Mouse (Mus musculus) cerebellum, adult 9-11 months (tissue): ENCODE data around the gene Mapk11.

Experiments
- DNase-seq: peaks from one replicate; pipeline ENCODE4 v3.0.0; 2022

The Mapk11 gene

GRCm38 (mm10) chr15:89173024-89173905 lies 23.8 kb upstream of the Mapk11 start:
- peak; percentile 75 for DNase-seq

GRCm38 (mm10) chr15:89172276-89172935 lies 23.0 kb upstream of the Mapk11 start:
- DNase-seq = peak; percentile 63

GRCm38 (mm10) chr15:89171526-89172051 lies 22.2 kb upstream of the Mapk11 start:
- peak; percentile 55 for DNase-seq

GRCm38 (mm10) chr15:89170102-89170501 lies 20.7 kb upstream of the Mapk11 start:
- DNase-seq = peak; percentile 69

- peak; percentile 92 for DNase-seq
These were observed 20.0 kb upstream of the Mapk11 start for GRCm38 (mm10) chr15:89169431-89169830.

GRCm38 (mm10) chr15:89168922-89169321 lies 19.5 kb upstream of the Mapk11 start:
- peak; percentile 73 for DNase-seq

GRCm38 (mm10) chr15:89165478-89165877 lies 16.1 kb upstream of the Mapk11 start:
- no peak for DNase-seq

GRCm38 (mm10) chr15:89161397-89161796 lies 12.0 kb upstream of the Mapk11 start:
- no peak for DNase-seq

GRCm38 (mm10) chr15:89158516-89158915 lies 9.1 kb upstream of the Mapk11 start:
- no peak for DNase-seq

- DNase-seq = peak; percentile 78
These were observed 8.5 kb upstream of the Mapk11 start for GRCm38 (mm10) chr15:89157954-89158353.

- DNase-seq = no peak
These were observed 2.9 kb upstream of the Mapk11 start for GRCm38 (mm10) chr15:89152312-89152711.

GRCm38 (mm10) chr15:89150041-89150390 lies 588 bp upstream of the Mapk11 start:
- no peak for DNase-seq

GRCm38 (mm10) chr15:89148496-89149270 lies 745 bp downstream of the Mapk11 start:
- DNase-seq = no peak

- DNase-seq = no peak
These were observed 1.5 kb downstream of the Mapk11 start for GRCm38 (mm10) chr15:89147895-89148294.

- DNase-seq = peak; percentile 65
These were observed 2.0 kb downstream of the Mapk11 start for GRCm38 (mm10) chr15:89147456-89147855.

GRCm38 (mm10) chr15:89147024-89147423 lies 2.4 kb downstream of the Mapk11 start:
- peak; percentile 77 for DNase-seq

GRCm38 (mm10) chr15:89146537-89146936 lies 2.9 kb downstream of the Mapk11 start:
- peak; percentile 90 for DNase-seq

- DNase-seq = peak; percentile 66
These were observed 3.5 kb downstream of the Mapk11 start for GRCm38 (mm10) chr15:89145813-89146350.

- DNase-seq = no peak
These were observed 4.5 kb downstream of the Mapk11 start for GRCm38 (mm10) chr15:89144965-89145364.

- no peak for DNase-seq
These were observed 6.3 kb downstream of the Mapk11 start for GRCm38 (mm10) chr15:89143134-89143533.

- no peak for DNase-seq
These were observed 7.5 kb downstream of the Mapk11 start for GRCm38 (mm10) chr15:89141905-89142304.

- DNase-seq = no peak
These were observed 8.0 kb downstream of the Mapk11 start for GRCm38 (mm10) chr15:89141443-89141842.
